Mouse (Mus musculus) adrenal gland, postnatal 4 days (tissue): ENCODE data around the gene Xkr7. TPM values are rescaled to one million over a fixed set of nuclear protein-coding genes. Genes with fewer than 3 reads are reported as not detected.

ENCODE experiments used
- DNase-seq, 2 experiments: peaks; one replicate each; pipeline ENCODE4 v3.0.0; 2021 to 2022; ENCODE audit warnings: low spot score in 2 of 2, mixed read lengths in 2 of 2
- total RNA-seq, 2 experiments: library from RNA; stranded (reverse); gene quantifications; 2 replicates each; pipeline ENCODE4 v1.2.3; 2021

Gene Xkr7
- total RNA-seq, 2 experiments from 2014 or later, result 3.0 to 3.2 TPM

DNA sequence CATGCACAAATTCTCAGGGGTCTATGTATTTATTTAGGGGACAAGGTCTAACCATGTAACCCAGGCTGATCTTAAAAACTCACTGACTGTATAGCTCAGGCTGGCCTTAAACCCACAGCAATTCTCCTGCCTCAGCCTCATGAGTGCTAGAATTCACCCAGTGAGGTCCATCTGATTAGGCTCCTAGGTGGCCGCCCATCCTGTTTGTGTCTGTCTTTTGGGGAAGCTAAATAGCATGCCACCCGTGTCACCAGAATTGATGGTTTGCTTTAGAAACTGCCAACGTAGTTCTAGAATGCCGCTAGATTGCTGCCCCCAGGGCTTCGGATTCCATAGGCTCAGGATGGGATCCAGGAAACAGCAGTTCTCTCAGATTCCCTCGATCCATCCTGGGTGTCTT lies 35.3 kb downstream of the Xkr7 start:
- DNase-seq, result no peak

DNA sequence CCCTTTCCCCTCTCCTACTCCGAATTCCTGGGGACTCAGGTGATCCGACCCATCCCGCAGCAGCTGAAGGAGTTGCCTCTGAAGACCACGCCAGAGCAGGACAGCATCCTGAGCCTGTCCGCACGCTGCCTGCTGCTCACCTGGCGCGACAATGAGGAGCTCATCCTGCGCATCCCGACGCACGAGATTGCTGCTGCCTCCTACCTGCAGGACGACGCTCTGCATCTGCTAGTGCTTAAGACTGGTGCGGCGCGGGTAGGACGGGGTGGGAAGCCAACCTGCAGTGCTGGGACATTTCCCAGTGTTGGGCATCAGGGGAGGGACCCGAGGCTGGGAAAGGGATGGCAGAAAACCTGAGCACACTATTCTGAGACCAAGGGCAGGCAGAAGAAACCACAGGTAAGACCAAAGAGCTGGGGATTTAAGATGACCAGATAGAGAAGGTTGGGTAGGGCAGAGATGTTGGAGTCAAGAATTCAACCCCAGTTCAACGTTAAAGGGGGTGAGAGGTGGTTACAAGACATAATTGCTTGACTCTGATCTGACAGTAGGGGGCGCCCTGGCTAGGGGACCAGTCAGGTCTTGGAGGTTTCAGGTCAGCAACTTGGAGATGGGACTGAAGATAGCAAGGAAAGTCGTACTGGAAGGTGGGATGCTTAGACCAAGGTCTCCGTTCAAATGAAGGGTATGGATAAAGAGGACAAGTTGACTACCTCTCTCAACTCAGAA lies 39.3 kb downstream of the Xkr7 start:
- DNase-seq, result no peak

DNA sequence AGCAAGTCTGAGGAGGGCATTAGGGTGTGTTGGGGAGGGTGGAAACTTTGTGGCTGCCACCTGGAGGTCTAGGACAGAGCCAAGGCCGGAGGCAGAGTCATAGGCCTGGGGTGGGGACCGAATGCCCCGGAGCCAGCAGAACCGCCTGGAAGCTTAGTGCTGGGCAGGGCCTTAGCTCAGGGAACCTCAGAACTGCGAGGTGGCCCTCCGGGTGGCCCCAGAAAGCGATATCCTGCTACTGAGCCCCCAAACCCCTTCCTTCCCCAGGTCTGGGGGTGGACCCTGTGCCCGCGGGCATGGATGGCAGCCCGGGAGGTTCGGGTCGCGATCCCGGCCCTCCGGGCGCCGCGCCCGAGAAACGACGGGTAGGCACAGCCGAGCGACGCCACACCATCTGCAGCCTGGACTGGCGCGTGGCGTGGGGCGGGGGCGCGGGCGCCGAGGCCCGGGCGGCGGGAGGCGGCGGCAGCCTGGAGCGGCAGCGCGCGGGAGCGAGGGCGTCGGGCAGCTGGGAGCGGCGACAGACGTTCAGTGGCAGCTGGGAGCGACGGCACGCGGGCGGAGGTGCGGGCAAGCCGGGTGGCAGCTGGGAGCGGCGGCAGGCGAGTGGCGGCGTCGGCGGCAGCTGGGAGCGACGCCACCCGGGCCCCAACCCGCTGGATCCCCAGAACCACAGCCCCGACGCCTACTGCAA lies 40.0 kb downstream of the Xkr7 start:
- DNase-seq, result no peak

DNA sequence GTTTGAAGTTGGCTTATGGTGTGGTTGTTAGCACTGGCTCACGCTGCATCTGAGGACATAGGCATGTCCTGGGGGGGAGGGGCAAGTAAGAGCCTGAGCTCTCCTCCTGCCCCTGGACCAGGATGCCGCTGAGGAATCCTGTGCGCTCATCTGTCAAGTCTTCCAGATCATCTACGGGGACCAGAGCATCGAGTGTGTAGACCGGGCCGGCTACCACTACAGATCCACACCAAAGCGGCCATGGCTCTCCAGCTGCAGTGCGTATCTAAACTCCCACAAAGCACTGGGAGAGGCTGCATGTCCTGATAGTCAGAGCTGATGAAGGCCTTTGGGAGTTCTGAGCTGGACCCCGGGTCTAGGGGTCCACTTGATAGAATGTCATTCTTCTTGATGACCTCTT lies 43.0 kb downstream of the Xkr7 start:
- no peak for DNase-seq

GRCm38 (mm10) chr2:153075961-153076360 lies 44.3 kb downstream of the Xkr7 start:
- DNase-seq, result no peak

DNA sequence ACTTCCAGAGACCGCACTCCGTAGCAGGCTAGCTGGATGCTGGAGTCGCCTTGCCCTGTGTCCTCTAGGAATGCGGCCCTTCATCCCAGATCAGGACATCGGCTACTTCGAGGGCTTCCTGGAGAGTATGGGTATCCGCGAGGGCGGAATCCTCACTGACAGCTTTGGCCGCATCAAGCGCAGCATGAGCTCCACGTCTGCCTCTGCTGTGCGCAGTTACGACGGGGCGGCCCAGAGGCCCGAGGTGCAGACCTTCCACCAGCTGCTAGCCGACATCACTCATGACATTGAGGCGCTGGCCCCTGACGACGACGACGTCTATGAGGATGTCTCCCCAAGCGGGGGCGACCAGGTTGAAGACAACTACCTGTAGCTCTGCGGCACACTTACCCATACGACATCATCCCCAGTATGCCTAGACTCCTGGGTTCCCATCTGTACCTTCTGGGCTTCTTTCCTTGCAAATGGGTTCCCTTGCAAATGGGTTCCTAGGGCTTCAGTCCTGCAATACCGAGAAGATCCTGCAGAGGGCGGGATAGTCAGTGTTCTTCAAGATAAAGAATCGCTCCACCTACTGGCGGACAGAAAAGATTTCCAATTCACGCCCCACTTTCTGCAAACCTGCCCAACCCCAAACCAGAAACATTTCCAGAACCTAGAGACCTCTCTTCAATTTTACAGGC lies 49.3 kb downstream of the Xkr7 start:
- DNase-seq, result peak in 1 of 2 experiments; percentile 50

- DNase-seq, result no peak
These were observed 50.2 kb downstream of the Xkr7 start for GRCm38 (mm10) chr2:153081866-153082265.

- DNase-seq, result no peak
These were observed 51.6 kb downstream of the Xkr7 start for GRCm38 (mm10) chr2:153083275-153083674.

- DNase-seq, result no peak
These were observed 52.2 kb downstream of the Xkr7 start for GRCm38 (mm10) chr2:153083824-153084223.

DNA sequence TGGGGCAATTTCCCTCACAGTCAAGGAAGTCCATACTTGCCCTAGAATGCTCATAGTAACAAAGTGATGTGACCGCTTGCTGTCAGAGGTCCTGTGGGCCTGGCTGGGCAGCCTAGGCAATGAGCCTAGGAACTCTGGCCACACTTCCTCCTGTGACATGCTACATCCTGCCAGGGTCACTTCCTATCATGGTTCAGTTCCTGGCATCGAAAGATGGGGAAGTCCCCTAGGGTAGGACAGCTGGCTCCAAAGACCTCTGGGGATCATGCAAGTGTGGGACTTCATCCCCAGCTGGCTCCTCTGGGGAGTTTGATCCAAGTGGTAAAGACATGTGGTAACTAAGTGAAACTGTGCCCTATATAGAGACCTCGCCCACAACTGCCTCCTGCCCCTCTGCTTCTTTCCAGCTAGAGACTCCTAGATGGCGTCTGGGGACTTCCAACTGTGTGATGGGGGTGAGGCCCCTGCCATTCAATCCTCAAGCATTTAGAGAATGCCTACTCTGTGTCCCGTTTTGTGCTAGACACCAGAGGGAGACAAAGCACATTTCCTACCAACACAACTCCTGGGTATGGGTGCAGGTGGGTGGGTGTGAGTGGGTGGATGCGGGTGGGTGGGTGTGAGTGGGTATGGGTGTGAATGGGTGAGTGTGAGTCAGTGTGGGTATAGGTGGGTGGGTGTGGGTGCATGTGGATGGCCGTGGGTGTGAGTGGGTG lies 52.8 kb downstream of the Xkr7 start:
- no peak for DNase-seq

DNA sequence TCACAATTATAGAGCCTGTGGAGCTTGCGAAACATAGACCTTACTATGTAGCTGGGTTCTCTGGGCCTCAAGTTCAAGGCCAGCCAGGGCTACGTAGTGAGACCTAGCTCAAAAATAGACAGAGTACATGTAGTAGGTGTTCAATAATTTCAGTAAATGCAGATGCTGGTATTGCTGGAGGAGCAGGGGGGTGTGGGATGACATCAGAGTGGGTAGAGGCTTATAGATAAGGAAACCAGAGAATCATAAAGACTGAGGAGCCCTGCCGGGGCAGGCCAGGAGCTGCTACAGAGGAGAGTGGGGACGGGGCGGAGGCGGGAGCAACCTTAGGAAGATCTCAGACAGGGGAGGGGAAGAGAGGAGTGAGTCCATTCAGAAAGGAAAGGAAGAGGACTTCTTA lies 53.9 kb downstream of the Xkr7 start:
- DNase-seq, result no peak

- no peak for DNase-seq
These were observed 54.5 kb downstream of the Xkr7 start for GRCm38 (mm10) chr2:153086166-153086565.

GRCm38 (mm10) chr2:153087091-153087490 lies 55.4 kb downstream of the Xkr7 start:
- no peak for DNase-seq

DNA sequence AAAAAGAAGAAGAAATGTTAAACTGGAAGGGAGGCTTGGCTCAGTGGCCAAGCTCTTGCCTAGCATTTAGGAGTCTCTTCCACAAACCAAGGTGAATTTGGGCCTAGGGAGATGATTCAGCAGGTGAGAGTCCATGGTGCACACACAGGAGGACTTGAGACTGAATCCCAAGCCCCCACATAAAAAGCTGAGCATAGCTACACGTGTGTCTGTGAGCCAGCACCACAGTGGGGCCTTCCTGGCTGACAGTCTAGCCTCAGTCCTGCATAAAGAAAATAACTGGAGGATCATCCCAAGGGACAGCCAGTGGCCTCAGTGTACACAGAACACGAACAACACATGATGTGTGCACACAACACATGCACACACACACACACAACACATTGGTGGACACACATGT lies 57.7 kb downstream of the Xkr7 start:
- DNase-seq, result no peak

GRCm38 (mm10) chr2:153090551-153091165 lies 59.0 kb downstream of the Xkr7 start:
- DNase-seq, result peak in 1 of 2 experiments; percentile 9

Other genes starting within 250 kb of the Xkr7 start
- 10 to 100 TPM; 63.5 to 64.6 TPM for gene Bcl2l1, start 200.1 kb upstream of the Xkr7 start, total RNA-seq
- 10 to 100 TPM; 31.7 to 39.7 TPM for gene Tpx2, start 183.9 kb upstream of the Xkr7 start, total RNA-seq
- 1 to 10 TPM in 1 of 2 experiments, under 1 TPM in 1; 0.50 to 2.9 TPM for gene Mylk2, start 120.5 kb upstream of the Xkr7 start, total RNA-seq
- 1 to 10 TPM; 4.7 to 4.9 TPM for gene Foxs1, start 98.6 kb upstream of the Xkr7 start, total RNA-seq
- 1 to 10 TPM; 3.2 to 6.0 TPM for gene Dusp15, start 80.2 kb upstream of the Xkr7 start, total RNA-seq
- under 1 TPM in 1 of 2 experiments, not detected in 1; 0.42 TPM for gene Ttll9, start 69.4 kb upstream of the Xkr7 start, total RNA-seq
- 100 to 1,000 TPM in 1 of 2 experiments, 10 to 100 TPM in 1; 93.8 to 103 TPM for gene Pdrg1, start 16.4 kb upstream of the Xkr7 start, total RNA-seq
- gene Ccm2l, start 34.1 kb downstream of the Xkr7 start, total RNA-seq, result 10 to 100 TPM; 20.7 to 22.8 TPM
- 1 to 10 TPM; 3.9 to 4.3 TPM for gene Hck, start 76.6 kb downstream of the Xkr7 start, total RNA-seq
- 100 to 1,000 TPM; 101 to 106 TPM for gene Tm9sf4, start 129.5 kb downstream of the Xkr7 start, total RNA-seq
- 1 to 10 TPM; 8.6 to 8.8 TPM for gene Tspyl3, start 193.6 kb downstream of the Xkr7 start, total RNA-seq
- 10 to 100 TPM; 19.1 to 20.3 TPM for gene Plagl2, start 209.6 kb downstream of the Xkr7 start, total RNA-seq
- 10 to 100 TPM; 47.3 to 48.8 TPM for gene Pofut1, start 209.7 kb downstream of the Xkr7 start, total RNA-seq